Comparison of ENCODE assay signal across 8 mouse cellular contexts in genomic region chr7:24530062-24530931, GRCm38 (mm10). TPM values are rescaled to one million over a fixed set of nuclear protein-coding genes. Genes with fewer than 3 reads are reported as not detected.
DNase-seq lines count a peak whose midpoint lies in the region; ATAC-seq lines count a peak whose summit lies in the region.

TSS of gene Irgq (plus strand) at chr7:24530689.

- peaks cover 28% of the 10 kb centered on the region for H3K4me1 ChIP-seq in hindbrain, embryonic 14.5 days (replicated peaks; ENCODE audit: control insufficient read depth, insufficient read depth, low read length)

- H3K27me3 ChIP-seq in hindbrain, embryonic 14.5 days (ENCODE audit: control insufficient read depth, insufficient read depth, low read length): no peaks in the 10 kb centered on the region; the same call in 1 of the 2 replicates

- peak within 1 kb of the TSS; percentile 97 for H3K4me2 ChIP-seq in hindbrain, embryonic 14.5 days (replicated peaks)

- under 1% methylated on average over 44 of the region's 44 CpGs for WGBS in hindbrain, embryonic 14.5 days

- H3K4me3 ChIP-seq in hindbrain, embryonic 14.5 days (replicated peaks; ENCODE audit: low read length): peak within 1 kb of the TSS; percentile 74

- peak within 1 kb of the TSS; percentile 89 for H3K9ac ChIP-seq in hindbrain, embryonic 14.5 days

- peaks cover 32% of the 10 kb centered on the region for H3K36me3 ChIP-seq in hindbrain, embryonic 14.5 days (replicated peaks; ENCODE audit: control insufficient read depth, insufficient read depth)

- peak; percentile 100 for DNase-seq in R1 (ENCODE audit: low read depth, low spot score)
- peak; percentile 98 to 99 for DNase-seq in cerebellum, postnatal 25 days
- DNase-seq in frontal cortex, postnatal 25 days (ENCODE audit: low spot score in 2 of 2): peak; percentile 98
- DNase-seq in hindbrain, embryonic 14.5 days (ENCODE audit: low spot score): peak; percentile 100
- DNase-seq in layer of hippocampus, postnatal 36 days: peak; percentile 98 to 99
- peak; percentile 100 for DNase-seq in lung, postnatal 36 days
- peak; percentile 100 for DNase-seq in retina, postnatal 1 day
- peak; percentile 97 to 99 for DNase-seq in urinary bladder, adult 18-20 months (ENCODE audit: low spot score in 2 of 2)

- no peaks in the 10 kb centered on the region for H3K9me3 ChIP-seq in hindbrain, embryonic 14.5 days (ENCODE audit: control insufficient read depth, low read length)

- peak; percentile 95 for ATAC-seq in hindbrain, embryonic 14.5 days (ENCODE audit: low FRiP score)

- peak within 1 kb of the TSS; percentile 87 for H3K27ac ChIP-seq in hindbrain, embryonic 14.5 days

RNA-seq across cellular contexts. Expression of gene Irgq, which starts in this region (rescaled TPM):
- polyA plus RNA-seq in hindbrain, embryonic 14.5 days (2014; fragmentation: Nextera tagmentation; extraction: Ambion mirVana): 28.0 and 33.5 TPM in 2 replicates
- total RNA-seq in layer of hippocampus, postnatal 36 days (2021): 10 to 100 TPM; 67.7 to 69.6 TPM

Comparison
In these comparisons a context has a peak if more than half of its experiments do, and no peak if none do; other contexts are left out.
1. Peak in every context shown above with its lines: DNase-seq, ATAC-seq, H3K4me3 ChIP-seq and H3K27ac ChIP-seq.